Mouse (Mus musculus) MEL (cell line): ENCODE data around the gene Fam110a.

ENCODE experiments used
- CTCF ChIP-seq, 3 experiments: IDR thresholded peaks in 2 of 3; conservative IDR thresholded peaks in 1 of 3; 2 replicates each; pipeline ENCODE4 v1.5.1; 2011 to 2012; ENCODE audit warnings: low read length in 3 of 3, low read depth in 2 of 3, mild to moderate bottlenecking in 2 of 3, improper control_type of control experiment in 1 of 3, inconsistent platforms in 1 of 3, mixed read lengths in 1 of 3, moderate library complexity in 1 of 3; ENCODE audit not compliant: control insufficient read depth in 1 of 3, insufficient read depth in 1 of 3, poor library complexity in 1 of 3, severe bottlenecking in 1 of 3
- EP300 ChIP-seq, 2 experiments: IDR thresholded peaks; 2 replicates each; pipeline ENCODE4 v1.6.1; 2011; ENCODE audit warnings: improper control_type of control experiment in 2 of 2, low read length in 2 of 2, low read depth in 1 of 2, mild to moderate bottlenecking in 1 of 2
- GATA1 ChIP-seq: IDR thresholded peaks from 2 replicates; pipeline ENCODE4 v1.6.1; 2011; ENCODE audit warnings: low read depth, low read length, improper control_type of control experiment
- JUND ChIP-seq: IDR thresholded peaks from 2 replicates; pipeline ENCODE4 v1.6.1; 2011; ENCODE audit warnings: low read depth, mild to moderate bottlenecking, improper control_type of control experiment, low read length
- KAT2A ChIP-seq: conservative IDR thresholded peaks from 2 replicates; pipeline ENCODE4 v1.6.1; 2012; ENCODE audit warnings: low read depth, low read length, improper control_type of control experiment, inconsistent platforms
- MEF2A ChIP-seq: IDR thresholded peaks from 2 replicates; pipeline ENCODE4 v1.6.1; 2014; ENCODE audit warnings: low read depth, mild to moderate bottlenecking, inconsistent platforms, low read length, improper control_type of control experiment; ENCODE audit not compliant: poor library complexity, insufficient replicate concordance, severe bottlenecking; ENCODE audit errors: extremely low read depth
- NRF1 ChIP-seq: IDR thresholded peaks from 2 replicates; pipeline ENCODE4 v1.6.1; 2014; ENCODE audit warnings: low read depth, mild to moderate bottlenecking, inconsistent platforms, low read length, improper control_type of control experiment, moderate library complexity; ENCODE audit not compliant: poor library complexity, insufficient read depth, severe bottlenecking
- POLR2A ChIP-seq, 2 experiments: IDR thresholded peaks; 2 replicates each; pipeline ENCODE4 v1.6.1; 2011 to 2012; ENCODE audit warnings: low read length in 2 of 2, mild to moderate bottlenecking in 2 of 2, control low read depth in 1 of 2, improper control_type of control experiment in 1 of 2, low read depth in 1 of 2, moderate library complexity in 1 of 2; ENCODE audit not compliant: control insufficient read depth in 1 of 2, insufficient read depth in 1 of 2, poor library complexity in 1 of 2
- TCF12 ChIP-seq: IDR thresholded peaks from 2 replicates; pipeline ENCODE4 v1.6.1; 2014; ENCODE audit warnings: low read depth, mild to moderate bottlenecking, inconsistent platforms, low read length, improper control_type of control experiment, moderate library complexity
- ZKSCAN1 ChIP-seq: IDR thresholded peaks from 2 replicates; pipeline ENCODE4 v1.6.1; 2012; ENCODE audit warnings: low read depth, mild to moderate bottlenecking, inconsistent platforms, low read length, improper control_type of control experiment, moderate library complexity
- ZNF384 ChIP-seq: IDR thresholded peaks from 2 replicates; pipeline ENCODE4 v1.6.1; 2012; ENCODE audit warnings: low read depth, mild to moderate bottlenecking, inconsistent platforms, low read length, improper control_type of control experiment

DNA sequence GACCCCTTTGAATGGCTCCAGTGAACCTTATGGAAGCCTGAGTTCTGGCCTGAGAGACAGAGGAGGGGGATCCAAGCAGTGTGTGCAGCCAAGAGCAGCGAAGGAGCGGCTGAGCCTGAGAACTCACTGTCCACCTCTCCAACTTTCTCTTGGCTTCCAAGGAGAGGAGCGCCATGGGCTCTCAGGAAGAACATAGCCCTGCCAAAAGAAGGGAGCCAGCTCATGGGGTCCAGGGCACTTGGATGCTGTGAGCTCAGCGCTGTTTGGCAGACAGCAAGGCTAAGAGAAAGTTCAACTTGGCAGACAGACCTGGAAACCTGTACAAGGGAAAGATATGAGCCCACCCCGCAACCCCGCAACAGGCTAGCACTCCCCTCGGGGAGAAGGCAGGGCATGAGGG lies 55.7 kb downstream of the Fam110a start:
- no peak for TF ChIP-seq POLR2A (IDR thresholded peaks at IDR 0.05; ENCODE audit: control insufficient read depth in 1 of 2, insufficient read depth in 1 of 2, low read depth in 1 of 2, low read length in 2 of 2, poor library complexity in 1 of 2)
- TF ChIP-seq ZKSCAN1 = no peak
- no peak for TF ChIP-seq CTCF (IDR thresholded peaks at IDR 0.05 in 2 of 3, conservative IDR thresholded peaks at IDR 0.05 in 1 of 3; ENCODE audit: control insufficient read depth in 1 of 3, insufficient read depth in 1 of 3, low read depth in 2 of 3, low read length in 3 of 3, poor library complexity in 1 of 3, severe bottlenecking in 1 of 3)
- no peak for TF ChIP-seq EP300 (IDR thresholded peaks at IDR 0.05; ENCODE audit: low read depth in 1 of 2, low read length in 2 of 2)
- TF ChIP-seq KAT2A = no peak
- no peak for TF ChIP-seq TCF12
- no peak for TF ChIP-seq ZNF384
- TF ChIP-seq GATA1 = no peak
- no peak for TF ChIP-seq JUND
- no peak for TF ChIP-seq MEF2A
- TF ChIP-seq NRF1 = no peak
